Mouse (Mus musculus): ENCODE results near the gene Dse.

GRCm38 (mm10) chr10:34117131-34117530, 90.4 kb downstream of the Dse start:
- TF ChIP-seq CTCF (IDR thresholded peaks at IDR 0.05; ENCODE audit: low read depth) (no peak), EP300 (IDR thresholded peaks at IDR 0.05; ENCODE audit: low read depth) (no peak)

Measured in liver, postnatal 0 days (tissue).